Mouse (Mus musculus) ES-CJ7 (cell line): Measurements from ENCODE around the gene C130026I21Rik.
"Not testable (repeated sequence)": the region's sequence is repeated elsewhere in the genome, so short reads cannot be mapped to it uniquely, and the experiment has no call there.

Experiments
- DNase-seq: peaks from one replicate; pipeline ENCODE4 v3.0.0; 2011; ENCODE audit warnings: low read depth, low spot score

Gene C130026I21Rik

GRCm38 (mm10) chr1:85270466-85270865 lies at the start of gene C130026I21Rik:
C130026I21Rik (minus strand) TSS chr1:85270566.
- not testable (repeated sequence) for DNase-seq

GRCm38 (mm10) chr1:85287063-85287462 lies 16.7 kb upstream of the C130026I21Rik start:
- not testable (repeated sequence) for DNase-seq

GRCm38 (mm10) chr1:85276421-85276820 lies 6.1 kb upstream of the C130026I21Rik start:
- not testable (repeated sequence) for DNase-seq

GRCm38 (mm10) chr1:85258634-85259033 lies 11.7 kb downstream of the C130026I21Rik start:
- DNase-seq: peak; percentile 2

- not testable (repeated sequence) for DNase-seq
These were observed 15.1 kb downstream of the C130026I21Rik start for GRCm38 (mm10) chr1:85255217-85255616.

GRCm38 (mm10) chr1:85251211-85251610 lies 19.2 kb downstream of the C130026I21Rik start:
- DNase-seq: not testable (repeated sequence)

- DNase-seq: not testable (repeated sequence)
These were observed 21.4 kb downstream of the C130026I21Rik start for GRCm38 (mm10) chr1:85248985-85249384.

- not testable (repeated sequence) for DNase-seq
These were observed 23.4 kb downstream of the C130026I21Rik start for GRCm38 (mm10) chr1:85246776-85247460.

- peak; percentile 14 for DNase-seq
These were observed 24.1 kb downstream of the C130026I21Rik start for GRCm38 (mm10) chr1:85246266-85246665.

GRCm38 (mm10) chr1:85244941-85245340 lies 25.4 kb downstream of the C130026I21Rik start:
- DNase-seq: not testable (repeated sequence)

GRCm38 (mm10) chr1:85243023-85243422 lies 27.3 kb downstream of the C130026I21Rik start:
- DNase-seq: not testable (repeated sequence)

GRCm38 (mm10) chr1:85239018-85239775 lies 31.2 kb downstream of the C130026I21Rik start:
- not testable (repeated sequence) for DNase-seq

- DNase-seq: not testable (repeated sequence)
These were observed 63.8 kb downstream of the C130026I21Rik start for GRCm38 (mm10) chr1:85206531-85206930.

- DNase-seq: not testable (repeated sequence)
These were observed 70.8 kb downstream of the C130026I21Rik start for GRCm38 (mm10) chr1:85199523-85199922.

- not testable (repeated sequence) for DNase-seq
These were observed 71.6 kb downstream of the C130026I21Rik start for GRCm38 (mm10) chr1:85198647-85199350.

GRCm38 (mm10) chr1:85196732-85197131 lies 73.6 kb downstream of the C130026I21Rik start:
- DNase-seq: not testable (repeated sequence)

- DNase-seq: not testable (repeated sequence)
These were observed 76.6 kb downstream of the C130026I21Rik start for GRCm38 (mm10) chr1:85193761-85194160.

GRCm38 (mm10) chr1:85181981-85182380 lies 88.4 kb downstream of the C130026I21Rik start:
- DNase-seq: not testable (repeated sequence)

GRCm38 (mm10) chr1:85178971-85179370 lies 91.4 kb downstream of the C130026I21Rik start:
- not testable (repeated sequence) for DNase-seq

- DNase-seq: not testable (repeated sequence)
These were observed 107.5 kb downstream of the C130026I21Rik start for GRCm38 (mm10) chr1:85162841-85163240.

- not testable (repeated sequence) for DNase-seq
These were observed 115.2 kb downstream of the C130026I21Rik start for GRCm38 (mm10) chr1:85155151-85155550.

- not testable (repeated sequence) for DNase-seq
These were observed 136.7 kb downstream of the C130026I21Rik start for GRCm38 (mm10) chr1:85133671-85134070.
